Mouse (Mus musculus) neural tube, embryonic 12.5 days (tissue): ENCODE measurements at regions not wholly inside any gene's neighbourhood (a gene's known extent, or its start where the extent isn't known, plus 50 kb on each side); places are given as distances from the start of the nearest gene placed in this dataset.

Source experiments
- ATAC-seq: fragments of 200-750 bp; cut with Nextera tagmentation; 2 replicates; pipeline ENCODE4 v1.8.0; 2017; ENCODE audit warnings: low read depth, mild to moderate bottlenecking, moderate TSS enrichment, moderate library complexity; ENCODE audit not compliant: low FRiP score
- H3K27ac ChIP-seq: fragments of 300-500 bp; sonication (generic); 2 replicates; pipeline ENCODE4 v1.5.1; 2016
- H3K27me3 ChIP-seq: fragments of 300-500 bp; sonication (generic); replicated peaks from 2 replicates; pipeline ENCODE4 v1.6.1; 2016; ENCODE audit warnings: mild to moderate bottlenecking
- H3K36me3 ChIP-seq: fragments of 300-500 bp; sonication (generic); 2 replicates; pipeline ENCODE4 v1.6.1; 2016; ENCODE audit warnings: mild to moderate bottlenecking
- H3K4me1 ChIP-seq: fragments of 300-500 bp; sonication (generic); 2 replicates; pipeline ENCODE4 v1.6.1; 2016
- H3K4me2 ChIP-seq: fragments of 300-500 bp; sonication (generic); replicated peaks from 2 replicates; pipeline ENCODE4 v1.6.1; 2016; ENCODE audit warnings: mild to moderate bottlenecking
- H3K4me3 ChIP-seq: fragments of 300-500 bp; sonication (generic); 2 replicates; pipeline ENCODE4 v1.5.1; 2016
- H3K9ac ChIP-seq: fragments of 300-500 bp; sonication (generic); 2 replicates; pipeline ENCODE4 v1.6.1; 2016; ENCODE audit warnings: mild to moderate bottlenecking
- H3K9me3 ChIP-seq: fragments of 300-500 bp; sonication (generic); 2 replicates; pipeline ENCODE4 v1.6.1; 2016; ENCODE audit warnings: mild to moderate bottlenecking
- WGBS: fragments of 180-500 bp; shearing (Covaris S2); methylation state at CpG from one replicate; pipeline ENCODE4 v1.1.7; 2016; 5-methylcytosine and 5-hydroxymethylcytosine counted together

- Histone ChIP-seq H3K4me2 (no peak overlapping the region), H3K4me1 (no peaks in the 10 kb centered on the region), H3K27ac (no peak overlapping the region), H3K9ac (no peak overlapping the region), H3K36me3 (no peaks in the 10 kb centered on the region), H3K9me3 (no peaks in the 10 kb centered on the region), H3K27me3 (no peaks in the 10 kb centered on the region), H3K4me3 (no peak overlapping the region)
- 28% methylated on average over 5 of the region's 5 CpGs for WGBS
- no peak for ATAC-seq
These were observed 245.3 kb downstream of the Adamts20 start for GRCm38 (mm10) chr15:94219907-94220306.

- Histone ChIP-seq H3K27me3 (no peaks in the 10 kb centered on the region), H3K4me1 (no peaks in the 10 kb centered on the region), H3K9me3 (no peaks in the 10 kb centered on the region), H3K9ac (no peak overlapping the region), H3K36me3 (no peaks in the 10 kb centered on the region), H3K27ac (no peak overlapping the region), H3K4me2 (no peak overlapping the region), H3K4me3 (no peak overlapping the region)
- no peak for ATAC-seq
- WGBS, result 91% methylated on average over 2 of the region's 2 CpGs
These were observed 248.5 kb downstream of the Adamts20 start for GRCm38 (mm10) chr15:94216703-94217102.

- 60% methylated on average over 9 of the region's 9 CpGs for WGBS
- no peak overlapping the region for H3K9ac ChIP-seq
- H3K9me3 ChIP-seq, result no peaks in the 10 kb centered on the region
- no peak overlapping the region for H3K4me3 ChIP-seq
- no peaks in the 10 kb centered on the region for H3K4me1 ChIP-seq
- H3K4me2 ChIP-seq, result no peak overlapping the region
- no peaks in the 10 kb centered on the region for H3K27me3 ChIP-seq
- no peak for ATAC-seq
- no peak overlapping the region for H3K27ac ChIP-seq
- H3K36me3 ChIP-seq, result no peaks in the 10 kb centered on the region
These were observed 250.8 kb downstream of the Adamts20 start for GRCm38 (mm10) chr15:94214440-94214839.

- no peaks in the 10 kb centered on the region for H3K4me1 ChIP-seq
- WGBS, result 43% methylated on average over 4 of the region's 4 CpGs
- no peak overlapping the region for H3K4me2 ChIP-seq
- no peak for ATAC-seq
- H3K27ac ChIP-seq, result no peak overlapping the region
- no peak overlapping the region for H3K9ac ChIP-seq
- no peaks in the 10 kb centered on the region for H3K36me3 ChIP-seq
- no peak overlapping the region for H3K4me3 ChIP-seq
- H3K9me3 ChIP-seq, result no peaks in the 10 kb centered on the region
- H3K27me3 ChIP-seq, result no peaks in the 10 kb centered on the region
These were observed 251.8 kb downstream of the Adamts20 start for GRCm38 (mm10) chr15:94213393-94213792.

GRCm38 (mm10) chr15:94208476-94208875 lies 256.7 kb downstream of the Adamts20 start:
- Histone ChIP-seq H3K36me3 (no peaks in the 10 kb centered on the region), H3K27ac (no peak overlapping the region), H3K4me3 (no peak overlapping the region), H3K4me2 (no peak overlapping the region), H3K9me3 (no peaks in the 10 kb centered on the region), H3K9ac (no peak overlapping the region), H3K4me1 (no peaks in the 10 kb centered on the region), H3K27me3 (no peaks in the 10 kb centered on the region)
- no peak for ATAC-seq
- 72% methylated on average over 1 of the region's 1 CpGs for WGBS

GRCm38 (mm10) chr15:94206454-94206853 lies 258.8 kb downstream of the Adamts20 start:
- Histone ChIP-seq H3K27ac (no peak overlapping the region), H3K27me3 (no peaks in the 10 kb centered on the region), H3K4me2 (no peak overlapping the region), H3K4me1 (no peaks in the 10 kb centered on the region), H3K9ac (no peak overlapping the region), H3K9me3 (no peaks in the 10 kb centered on the region), H3K4me3 (no peak overlapping the region), H3K36me3 (no peaks in the 10 kb centered on the region)
- ATAC-seq, result no peak
- WGBS, result 82% methylated on average over 8 of the region's 8 CpGs

GRCm38 (mm10) chr15:94205309-94205893 lies 259.8 kb downstream of the Adamts20 start:
- no peaks in the 10 kb centered on the region for H3K9me3 ChIP-seq
- H3K27ac ChIP-seq, result no peak overlapping the region
- H3K4me2 ChIP-seq, result no peak overlapping the region
- H3K9ac ChIP-seq, result no peak overlapping the region
- ATAC-seq, result no peak
- no peaks in the 10 kb centered on the region for H3K4me1 ChIP-seq
- no peaks in the 10 kb centered on the region for H3K27me3 ChIP-seq
- H3K36me3 ChIP-seq, result no peaks in the 10 kb centered on the region
- 65% methylated on average over 11 of the region's 11 CpGs for WGBS
- H3K4me3 ChIP-seq, result no peak overlapping the region

GRCm38 (mm10) chr15:94190081-94190488 lies 275.1 kb downstream of the Adamts20 start:
- no peak overlapping the region for H3K4me3 ChIP-seq
- H3K9me3 ChIP-seq, result no peaks in the 10 kb centered on the region
- H3K4me2 ChIP-seq, result no peak overlapping the region
- H3K27ac ChIP-seq, result no peak overlapping the region
- H3K4me1 ChIP-seq, result peaks cover 3% of the 10 kb centered on the region; the same call in 1 of the 2 replicates
- no peaks in the 10 kb centered on the region for H3K27me3 ChIP-seq
- WGBS, result 52% methylated on average over 7 of the region's 7 CpGs
- ATAC-seq, result no peak
- H3K9ac ChIP-seq, result no peak overlapping the region
- H3K36me3 ChIP-seq, result no peaks in the 10 kb centered on the region

GRCm38 (mm10) chr15:94187588-94187987 lies 277.6 kb downstream of the Adamts20 start:
- Histone ChIP-seq H3K27me3 (no peaks in the 10 kb centered on the region), H3K4me3 (no peak overlapping the region), H3K4me2 (no peak overlapping the region), H3K36me3 (no peaks in the 10 kb centered on the region), H3K9me3 (no peaks in the 10 kb centered on the region), H3K27ac (no peak overlapping the region), H3K9ac (no peak overlapping the region), H3K4me1 (peaks cover 3% of the 10 kb centered on the region; the same call in 1 of the 2 replicates)
- 74% methylated on average over 4 of the region's 4 CpGs for WGBS
- no peak for ATAC-seq

- ATAC-seq, result no peak
- H3K9me3 ChIP-seq, result no peaks in the 10 kb centered on the region
- H3K4me3 ChIP-seq, result no peak overlapping the region
- no peaks in the 10 kb centered on the region for H3K36me3 ChIP-seq
- no peak overlapping the region for H3K4me2 ChIP-seq
- H3K27me3 ChIP-seq, result no peaks in the 10 kb centered on the region
- 93% methylated on average over 6 of the region's 6 CpGs for WGBS
- no peak overlapping the region for H3K9ac ChIP-seq
- no peak overlapping the region for H3K27ac ChIP-seq
- H3K4me1 ChIP-seq, result no peaks in the 10 kb centered on the region
These were observed 281.4 kb downstream of the Adamts20 start for GRCm38 (mm10) chr15:94183663-94184375.

GRCm38 (mm10) chr15:94174083-94174482 lies 291.1 kb downstream of the Adamts20 start:
- Histone ChIP-seq H3K9ac (no peak overlapping the region), H3K9me3 (no peaks in the 10 kb centered on the region), H3K4me2 (no peak overlapping the region), H3K4me3 (no peak overlapping the region), H3K27ac (no peak overlapping the region), H3K27me3 (no peaks in the 10 kb centered on the region), H3K4me1 (no peaks in the 10 kb centered on the region), H3K36me3 (no peaks in the 10 kb centered on the region)
- ATAC-seq, result no peak
- 64% methylated on average over 7 of the region's 7 CpGs for WGBS

GRCm38 (mm10) chr15:94160806-94161205 lies 304.4 kb downstream of the Adamts20 start:
- H3K27me3 ChIP-seq, result no peaks in the 10 kb centered on the region
- 74% methylated on average over 4 of the region's 4 CpGs for WGBS

GRCm38 (mm10) chr15:94139534-94139958 lies 325.7 kb downstream of the Adamts20 start:
- Histone ChIP-seq H3K4me1 (peaks cover 3% of the 10 kb centered on the region; the same call in 1 of the 2 replicates), H3K9me3 (no peaks in the 10 kb centered on the region), H3K27me3 (no peaks in the 10 kb centered on the region), H3K9ac (no peak overlapping the region), H3K27ac (no peak overlapping the region), H3K4me3 (no peak overlapping the region), H3K4me2 (no peak overlapping the region), H3K36me3 (no peaks in the 10 kb centered on the region)
- 67% methylated on average over 13 of the region's 13 CpGs for WGBS
- ATAC-seq, result no peak

More at GRCm38 (mm10) chr15:94160806-94161205, 304.4 kb downstream of the Adamts20 start:
- no peak for ATAC-seq
- H3K9ac ChIP-seq, result no peak overlapping the region
- no peak overlapping the region for H3K4me3 ChIP-seq
- H3K9me3 ChIP-seq, result peaks cover 5% of the 10 kb centered on the region; the same call in 1 of the 2 replicates
- H3K4me2 ChIP-seq, result no peak overlapping the region
- no peaks in the 10 kb centered on the region for H3K4me1 ChIP-seq
- H3K27ac ChIP-seq, result no peak overlapping the region
- no peaks in the 10 kb centered on the region for H3K36me3 ChIP-seq
